Mouse (Mus musculus) ovary, postnatal 14 days (tissue): Measurements from ENCODE around the gene Eml1.

ENCODE experiments used
- DNase-seq: peaks from one replicate; pipeline ENCODE4 v3.0.0; 2022; ENCODE audit warnings: low spot score

Eml1 gene

DNA sequence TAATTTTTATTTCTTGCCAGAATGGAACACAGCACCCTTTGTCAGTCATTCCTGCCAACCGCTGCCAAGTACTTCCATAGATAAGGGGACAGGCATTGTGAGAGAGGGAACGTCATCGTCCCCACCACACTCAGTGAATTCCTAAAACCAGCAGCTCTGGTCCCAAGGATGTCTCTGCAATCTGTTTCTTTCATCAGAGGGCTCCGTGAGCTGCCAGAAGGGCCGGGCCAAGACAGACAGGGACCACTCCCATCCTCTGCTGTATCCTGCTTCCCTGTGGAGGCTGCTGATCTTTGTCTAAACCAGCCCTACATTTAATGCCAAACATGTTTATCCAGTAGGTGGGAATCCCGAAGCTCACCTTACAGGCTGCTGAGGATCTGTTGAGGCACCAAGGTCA lies 182.3 kb downstream of the Eml1 start:
- DNase-seq = no peak

- DNase-seq = peak; percentile 84
Observed at GRCm38 (mm10) chr12:108554120-108554841, 183.5 kb downstream of the Eml1 start, which contains the start of gene Evl. Gene Evl (plus strand): TSS chr12:108554720.

- no peak for DNase-seq
Observed at GRCm38 (mm10) chr12:108554861-108555556, 184.3 kb downstream of the Eml1 start.

DNA sequence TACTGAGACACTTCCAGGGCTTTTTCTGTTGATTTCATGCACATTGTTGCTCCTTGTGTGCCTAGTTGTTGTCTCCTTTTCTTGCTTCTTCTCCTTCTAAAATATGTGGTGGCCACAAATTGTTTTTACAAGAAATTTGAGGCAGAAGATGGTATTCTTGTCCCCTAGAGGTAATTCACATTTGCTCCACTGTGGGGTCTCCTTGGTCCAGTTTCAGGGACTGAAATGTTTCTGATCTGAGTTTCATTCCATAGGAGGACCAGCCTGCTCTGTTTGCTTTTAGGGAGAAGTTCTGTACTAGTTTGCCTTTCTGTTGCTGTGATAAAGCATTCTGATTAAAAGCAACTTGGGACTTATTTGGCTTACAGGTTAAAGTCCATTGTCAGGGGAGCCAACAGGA lies 187.4 kb downstream of the Eml1 start:
- no peak for DNase-seq

DNA sequence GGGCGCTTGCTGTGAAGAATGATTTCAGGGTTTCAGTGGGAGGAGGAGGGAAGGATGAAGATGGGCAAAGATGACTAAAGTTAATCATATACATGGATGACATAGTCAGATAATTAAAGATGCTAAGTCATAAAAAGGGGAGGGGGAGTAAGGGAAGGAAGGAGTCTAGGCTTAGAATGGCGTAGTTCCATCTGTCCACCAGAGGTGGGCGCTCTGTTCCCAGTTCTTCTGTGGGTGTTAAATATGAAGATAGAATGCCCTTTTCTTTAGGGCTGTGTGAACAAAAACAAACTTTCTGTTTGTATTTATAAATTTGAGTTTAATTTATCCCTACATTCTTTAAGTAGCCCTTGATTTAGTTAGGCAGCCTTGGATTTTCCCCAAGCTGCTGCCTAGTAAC lies 192.5 kb downstream of the Eml1 start:
- DNase-seq = no peak

GRCm38 (mm10) chr12:108564910-108565506 lies 194.3 kb downstream of the Eml1 start:
- DNase-seq = no peak

GRCm38 (mm10) chr12:108579156-108579871 lies 208.6 kb downstream of the Eml1 start:
- no peak for DNase-seq

DNA sequence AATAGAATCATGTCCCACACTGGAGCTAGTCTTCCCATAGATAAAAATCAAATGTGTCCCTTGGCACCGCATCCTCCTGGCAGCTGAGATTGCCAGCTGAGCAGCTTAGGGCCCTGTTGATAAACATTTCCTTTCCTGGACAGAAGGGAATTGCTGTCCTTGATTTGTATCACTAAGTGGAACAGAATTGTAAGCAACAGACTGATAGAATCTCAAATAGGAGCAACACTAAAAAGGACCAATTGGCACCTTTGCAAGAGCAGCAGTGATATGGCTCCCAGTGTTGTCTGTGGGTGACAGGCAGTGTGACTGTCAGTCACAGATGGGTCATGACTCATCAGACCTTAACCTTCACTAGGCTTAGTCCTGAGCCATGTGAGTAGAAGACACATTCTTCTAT lies 213.0 kb downstream of the Eml1 start:
- no peak for DNase-seq
